8 mouse cellular contexts compared by ENCODE assay signal in genomic region chr3:37687158-37687980, GRCm38 (mm10). TPM values are rescaled to one million over a fixed set of nuclear protein-coding genes. Genes with fewer than 3 reads are reported as not detected.
A peak's percentile ranks its signal among the peaks of the same experiment; 100 is the strongest.
DNase-seq lines count a peak whose midpoint lies in the region; ATAC-seq and TF ChIP-seq lines count a peak whose summit lies in the region.

No protein-coding gene starts in this region.

- TF ChIP-seq CTCF in liver, postnatal 0 days (IDR thresholded peaks at IDR 0.05; ENCODE audit: low read depth): no peak

- WGBS in hindbrain, embryonic 11.5 days: 30% methylated on average over 28 of the region's 28 CpGs
- 27% methylated on average over 28 of the region's 28 CpGs for WGBS in liver, postnatal 0 days (ENCODE audit: insufficient replicate concordance)
- 41% methylated on average over 28 of the region's 28 CpGs for WGBS in neural tube, embryonic 15.5 days

- peak overlapping the region; percentile 12; the same call in 1 of the 2 replicates for H3K4me3 ChIP-seq in hindbrain, embryonic 11.5 days (ENCODE audit: low read depth, low read length)
- peak overlapping the region; percentile 35 for H3K4me3 ChIP-seq in liver, postnatal 0 days (ENCODE audit: low read depth, low read length)
- peak overlapping the region; percentile 28 for H3K4me3 ChIP-seq in neural tube, embryonic 15.5 days (replicated peaks)

- H3K36me3 ChIP-seq in hindbrain, embryonic 11.5 days (ENCODE audit: control insufficient read depth, insufficient read depth, low read length): no peaks in the 10 kb centered on the region
- no peaks in the 10 kb centered on the region for H3K36me3 ChIP-seq in liver, postnatal 0 days (replicated peaks; ENCODE audit: insufficient read depth, low read length)
- no peaks in the 10 kb centered on the region for H3K36me3 ChIP-seq in neural tube, embryonic 15.5 days

- 0 out of 2 replicates have a peak, but pooled peaks cover 4% of the 10 kb centered on the region for H3K4me1 ChIP-seq in hindbrain, embryonic 11.5 days (replicated peaks; ENCODE audit: control insufficient read depth, insufficient read depth, low read length)
- H3K4me1 ChIP-seq in liver, postnatal 0 days (ENCODE audit: insufficient read depth): peaks cover 18% of the 10 kb centered on the region
- peaks cover 9% of the 10 kb centered on the region; the same call in 1 of the 2 replicates for H3K4me1 ChIP-seq in neural tube, embryonic 15.5 days

- peak overlapping the region; percentile 36 for H3K4me2 ChIP-seq in hindbrain, embryonic 11.5 days (replicated peaks; ENCODE audit: low read depth, low read length)
- peak overlapping the region; percentile 65 for H3K4me2 ChIP-seq in liver, postnatal 0 days (ENCODE audit: low read depth, low read length)
- H3K4me2 ChIP-seq in neural tube, embryonic 15.5 days: peak overlapping the region; percentile 58

- no peaks in the 10 kb centered on the region for H3K9me3 ChIP-seq in hindbrain, embryonic 11.5 days (ENCODE audit: control insufficient read depth, low read length)
- no peaks in the 10 kb centered on the region for H3K9me3 ChIP-seq in liver, postnatal 0 days (ENCODE audit: low read length)
- no peaks in the 10 kb centered on the region for H3K9me3 ChIP-seq in neural tube, embryonic 15.5 days (replicated peaks)

- peak; percentile 67 for DNase-seq in ES-CJ7 (ENCODE audit: low read depth, low spot score)
- peak; percentile 73 for DNase-seq in cerebellum, adult 9-11 months
- DNase-seq in frontal cortex, postnatal 14 days (ENCODE audit: low spot score in 2 of 2): peak; percentile 31 to 46
- peak; percentile 31 for DNase-seq in hindbrain, embryonic 11.5 days (ENCODE audit: low spot score)
- DNase-seq in layer of hippocampus, adult 8-10 months (ENCODE audit: low spot score in 2 of 2): peak; percentile 43 to 51
- DNase-seq in liver, postnatal 0 days: peak; percentile 79
- DNase-seq in thymus, postnatal 25 days: peak; percentile 26

- no peak for ATAC-seq in hindbrain, embryonic 11.5 days (ENCODE audit: low FRiP score)
- ATAC-seq in liver, postnatal 0 days: peak; percentile 93
- peak; percentile 31; the same call in 1 of the 2 replicates for ATAC-seq in neural tube, embryonic 15.5 days (ENCODE audit: low FRiP score)

- no peak overlapping the region for H3K27ac ChIP-seq in hindbrain, embryonic 11.5 days (ENCODE audit: low read depth, low read length)
- H3K27ac ChIP-seq in liver, postnatal 0 days (ENCODE audit: low read depth): peak overlapping the region; percentile 57; the same call in 1 of the 2 replicates
- H3K27ac ChIP-seq in neural tube, embryonic 15.5 days (replicated peaks): no peak overlapping the region

- TF ChIP-seq EP300 in liver, postnatal 0 days (IDR thresholded peaks at IDR 0.05; ENCODE audit: low read depth): no peak

- 0 out of 2 replicates have a peak overlapping the region, but pooled peaks have one; percentile 19 for H3K9ac ChIP-seq in hindbrain, embryonic 11.5 days (ENCODE audit: low read depth, low read length)
- 0 out of 2 replicates have a peak overlapping the region, but pooled peaks have one; percentile 30 for H3K9ac ChIP-seq in liver, postnatal 0 days (replicated peaks)
- H3K9ac ChIP-seq in neural tube, embryonic 15.5 days (replicated peaks): peak overlapping the region; percentile 12; the same call in 1 of the 2 replicates

- H3K27me3 ChIP-seq in hindbrain, embryonic 11.5 days (ENCODE audit: control insufficient read depth, insufficient read depth, low read length): peaks cover 11% of the 10 kb centered on the region
- no peaks in the 10 kb centered on the region for H3K27me3 ChIP-seq in liver, postnatal 0 days (ENCODE audit: insufficient read depth, low read length)
- peaks cover 5% of the 10 kb centered on the region; the same call in 1 of the 2 replicates for H3K27me3 ChIP-seq in neural tube, embryonic 15.5 days (replicated peaks)

RNA-seq across cellular contexts. Expression of gene Gm5148, which starts 36.9 kb away (rescaled TPM):
- polyA plus RNA-seq in hindbrain, embryonic 11.5 days (2014; fragmentation: Nextera tagmentation; extraction: Ambion mirVana): 2.9 and 3.0 TPM in 2 replicates
- 1 to 10 TPM; 4.3 to 5.8 (median 4.8) TPM for total RNA-seq in layer of hippocampus, adult 8-10 months (2022)
- polyA plus RNA-seq in liver, postnatal 0 days (2015; fragmentation: Nextera tagmentation; extraction: Ambion mirVana): 3.0 and 4.1 TPM in 2 replicates
- polyA plus RNA-seq in neural tube, embryonic 15.5 days (2015; fragmentation: Nextera tagmentation; extraction: Ambion mirVana): 9.2 and 15.2 TPM in 2 replicates

RNA-seq across cellular contexts. Expression of gene Spry1, which starts 47.6 kb away (rescaled TPM):
- 5.8 and 8.0 TPM in 2 replicates for polyA plus RNA-seq in hindbrain, embryonic 11.5 days (2014; fragmentation: Nextera tagmentation; extraction: Ambion mirVana)
- total RNA-seq in layer of hippocampus, adult 8-10 months (2022): 10 to 100 TPM in 2 of 4 experiments, 1 to 10 TPM in 2; 9.0 to 13.6 (median 10.1) TPM
- polyA plus RNA-seq in liver, postnatal 0 days (2015; fragmentation: Nextera tagmentation; extraction: Ambion mirVana): 3.7 and 4.8 TPM in 2 replicates
- 5.9 and 6.3 TPM in 2 replicates for polyA plus RNA-seq in neural tube, embryonic 15.5 days (2015; fragmentation: Nextera tagmentation; extraction: Ambion mirVana)

Comparison
In these comparisons a context has a peak if more than half of its experiments do, and no peak if none do; other contexts are left out.
1. DNase-seq: peak in every context shown above with its lines; median percentile 79 in liver, postnatal 0 days; 73 in cerebellum, adult 9-11 months; 67 in ES-CJ7; 47 in layer of hippocampus, adult 8-10 months; 38 in frontal cortex, postnatal 14 days; 31 in hindbrain, embryonic 11.5 days; 26 in thymus, postnatal 25 days.